Mouse (Mus musculus) neural tube, embryonic 15.5 days (tissue): Measurements from ENCODE around the gene Gsg1l2. TPM values are rescaled to one million over a fixed set of nuclear protein-coding genes. Genes with fewer than 3 reads are reported as not detected.

ENCODE experiments used
- ATAC-seq: fragments of 200-750 bp; cut with Nextera tagmentation; 2 replicates; pipeline ENCODE4 v1.8.0; 2017; ENCODE audit warnings: mild to moderate bottlenecking, moderate TSS enrichment, moderate library complexity; ENCODE audit not compliant: low FRiP score
- H3K27ac ChIP-seq: fragments of 300-500 bp; sonication (generic); replicated peaks from 2 replicates; pipeline ENCODE4 v1.5.1; 2015; ENCODE audit warnings: mild to moderate bottlenecking, inconsistent platforms
- H3K27me3 ChIP-seq: fragments of 300-500 bp; sonication (generic); replicated peaks from 2 replicates; pipeline ENCODE4 v1.6.1; 2015; ENCODE audit warnings: inconsistent platforms
- H3K36me3 ChIP-seq: fragments of 300-500 bp; sonication (generic); 2 replicates; pipeline ENCODE4 v1.6.1; 2015; ENCODE audit warnings: inconsistent platforms
- H3K4me1 ChIP-seq: fragments of 300-500 bp; sonication (generic); 2 replicates; pipeline ENCODE4 v1.6.1; 2015; ENCODE audit warnings: inconsistent platforms
- H3K4me2 ChIP-seq: fragments of 300-500 bp; sonication (generic); 2 replicates; pipeline ENCODE4 v1.6.1; 2015; ENCODE audit warnings: inconsistent platforms, mild to moderate bottlenecking, moderate library complexity
- H3K4me3 ChIP-seq: fragments of 300-500 bp; sonication (generic); replicated peaks from 2 replicates; pipeline ENCODE4 v1.5.1; 2015; ENCODE audit warnings: mild to moderate bottlenecking, inconsistent platforms
- H3K9ac ChIP-seq: fragments of 300-500 bp; sonication (generic); replicated peaks from 2 replicates; pipeline ENCODE4 v1.6.1; 2015; ENCODE audit warnings: mild to moderate bottlenecking, inconsistent platforms
- H3K9me3 ChIP-seq: fragments of 300-500 bp; sonication (generic); replicated peaks from 2 replicates; pipeline ENCODE4 v1.6.1; 2016; ENCODE audit warnings: inconsistent platforms
- WGBS: fragments of 180-500 bp; shearing (Covaris S2); methylation state at CpG from one replicate; pipeline ENCODE4 v1.1.7; 2015; ENCODE audit warnings: mixed read lengths; 5-methylcytosine and 5-hydroxymethylcytosine counted together
- polyA plus RNA-seq: library from polyadenylated mRNA; unstranded; fragments of >200 nt; fragmentation: Nextera tagmentation; extraction: Ambion mirVana; gene quantifications from 2 replicates; pipeline ENCODE4 v1.2.1, GENCODE M21; 2015

Gene Gsg1l2
- 0.20 TPM in 1 of 2 replicates, not detected in the other for polyA plus RNA-seq

DNA sequence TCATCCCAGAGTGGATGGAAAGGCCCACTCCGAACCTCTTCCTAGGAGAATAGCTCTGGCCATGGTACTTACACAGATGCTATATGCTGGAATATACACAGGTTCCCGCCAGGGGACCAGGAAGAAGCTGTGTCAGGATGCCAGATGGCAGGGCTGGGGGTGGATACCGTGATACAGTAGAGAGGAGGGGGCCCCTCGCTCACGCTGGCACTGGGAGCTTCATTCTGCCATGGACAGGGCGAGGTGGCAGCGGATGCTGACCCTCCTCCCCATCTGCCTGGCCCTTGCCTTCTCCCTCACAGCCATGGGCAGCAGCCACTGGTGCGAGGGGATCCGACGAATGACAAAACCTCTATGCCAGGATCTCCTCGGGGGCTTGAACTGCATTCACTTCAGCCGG lies at the start of gene Gsg1l2:
Gsg1l2 (plus strand) TSS at position 230 of the 400 bp plus-strand sequence.
- Histone ChIP-seq H3K27ac (no peak within 1 kb of the TSS), H3K4me3 (no peak within 1 kb of the TSS), H3K27me3 (no peaks in the 10 kb centered on the region), H3K36me3 (no peaks in the 10 kb centered on the region), H3K4me1 (peaks cover 6% of the 10 kb centered on the region; the same call in 1 of the 2 replicates), H3K9ac (no peak within 1 kb of the TSS), H3K9me3 (no peaks in the 10 kb centered on the region), H3K4me2 (no peak within 1 kb of the TSS)
- ATAC-seq, result no peak
- WGBS, result 83% methylated on average over 12 of the region's 12 CpGs

DNA sequence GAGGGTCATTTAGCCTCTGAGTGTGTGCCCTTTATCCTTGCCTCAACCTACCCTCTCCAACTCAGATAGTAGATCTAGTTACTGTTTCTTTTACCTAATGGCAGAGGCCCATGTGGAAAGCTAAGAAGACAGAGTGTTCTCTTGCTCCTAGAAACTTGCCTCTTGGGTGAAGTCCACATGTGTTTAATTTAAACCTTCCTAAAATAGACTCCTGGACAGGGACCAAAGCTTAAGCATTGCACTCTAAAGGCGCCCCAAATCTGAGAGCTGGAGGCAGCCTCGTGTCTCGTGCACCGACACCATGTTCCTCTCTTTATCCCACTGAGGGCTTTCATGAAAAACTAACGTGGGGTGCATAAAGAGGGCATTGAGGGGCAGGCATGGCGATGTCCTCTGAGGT lies 47.3 kb upstream of the Gsg1l2 start:
- ATAC-seq, result no peak
- Histone ChIP-seq H3K27ac (no peak overlapping the region), H3K4me3 (no peak overlapping the region), H3K4me2 (no peak overlapping the region), H3K36me3 (no peaks in the 10 kb centered on the region), H3K4me1 (no peaks in the 10 kb centered on the region), H3K9me3 (no peaks in the 10 kb centered on the region), H3K9ac (no peak overlapping the region), H3K27me3 (no peaks in the 10 kb centered on the region)
- 88% methylated on average over 6 of the region's 6 CpGs for WGBS

DNA sequence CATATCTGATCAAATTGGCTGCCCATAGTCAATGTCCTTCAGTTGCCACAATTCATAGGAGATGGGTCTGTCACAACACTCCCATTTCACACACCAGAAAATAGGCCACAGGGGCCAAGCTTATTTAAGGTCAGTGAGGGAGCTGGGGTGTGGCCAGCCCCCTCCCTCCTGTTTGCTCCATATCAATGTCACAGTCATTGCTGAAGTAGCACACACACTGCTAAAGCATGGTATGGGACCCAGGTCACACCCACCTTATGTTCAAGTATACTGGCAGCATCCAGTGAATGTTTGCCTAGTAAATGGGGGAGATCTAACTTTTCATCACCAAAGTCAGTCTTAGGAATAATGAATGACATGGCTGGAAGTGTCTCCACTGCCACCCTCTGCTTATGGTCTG lies 45.7 kb upstream of the Gsg1l2 start:
- H3K4me3 ChIP-seq, result no peak overlapping the region
- no peaks in the 10 kb centered on the region for H3K4me1 ChIP-seq
- no peak overlapping the region for H3K9ac ChIP-seq
- no peak overlapping the region for H3K27ac ChIP-seq
- H3K27me3 ChIP-seq, result no peaks in the 10 kb centered on the region
- H3K4me2 ChIP-seq, result no peak overlapping the region
- ATAC-seq, result no peak
- H3K9me3 ChIP-seq, result no peaks in the 10 kb centered on the region
- H3K36me3 ChIP-seq, result no peaks in the 10 kb centered on the region

DNA sequence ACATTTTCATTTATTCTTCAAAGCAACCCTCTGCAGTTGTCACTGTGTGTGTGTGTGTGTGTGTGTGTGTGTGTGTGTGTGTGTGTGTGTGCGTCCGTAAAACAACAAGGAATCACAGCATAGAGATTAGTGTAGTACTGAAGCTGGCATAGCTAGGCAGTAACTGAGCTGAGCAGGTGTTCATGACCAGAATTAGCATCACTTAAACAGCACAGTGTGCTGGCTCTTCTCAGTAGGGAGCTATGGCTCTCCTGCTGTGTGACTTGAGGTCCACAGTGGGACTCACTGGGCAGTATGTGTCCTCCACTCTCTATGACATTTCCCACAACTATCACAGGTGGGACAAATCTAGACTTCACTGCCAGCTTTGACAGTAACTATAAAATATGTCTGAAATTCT lies 43.4 kb upstream of the Gsg1l2 start:
- Histone ChIP-seq H3K36me3 (no peaks in the 10 kb centered on the region), H3K27ac (no peak overlapping the region), H3K27me3 (no peaks in the 10 kb centered on the region), H3K4me3 (no peak overlapping the region), H3K9me3 (no peaks in the 10 kb centered on the region), H3K4me2 (no peak overlapping the region), H3K4me1 (no peaks in the 10 kb centered on the region), H3K9ac (no peak overlapping the region)
- ATAC-seq, result no peak
- WGBS, result 100% methylated on average over 2 of the region's 2 CpGs

DNA sequence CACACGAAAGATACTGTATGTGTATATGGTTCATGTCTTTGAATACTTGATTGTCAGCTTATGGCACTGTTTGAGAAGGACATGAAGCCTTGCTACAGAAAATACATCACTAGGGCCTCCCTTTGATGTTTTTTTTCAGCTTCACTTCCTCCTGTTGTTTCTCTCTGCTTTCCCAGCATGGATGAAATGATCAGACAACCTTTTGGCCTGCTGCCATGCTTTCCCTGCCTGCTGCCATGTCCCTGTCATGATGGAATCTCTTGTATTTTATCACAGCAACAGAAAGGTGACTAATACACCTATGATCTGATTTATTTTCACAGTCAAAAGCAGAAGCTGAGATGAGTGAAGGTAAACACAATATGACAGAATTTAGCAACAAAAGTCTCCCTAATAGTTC lies 40.7 kb upstream of the Gsg1l2 start:
- no peak for ATAC-seq
- no peak overlapping the region for H3K4me3 ChIP-seq
- no peak overlapping the region for H3K9ac ChIP-seq

DNA sequence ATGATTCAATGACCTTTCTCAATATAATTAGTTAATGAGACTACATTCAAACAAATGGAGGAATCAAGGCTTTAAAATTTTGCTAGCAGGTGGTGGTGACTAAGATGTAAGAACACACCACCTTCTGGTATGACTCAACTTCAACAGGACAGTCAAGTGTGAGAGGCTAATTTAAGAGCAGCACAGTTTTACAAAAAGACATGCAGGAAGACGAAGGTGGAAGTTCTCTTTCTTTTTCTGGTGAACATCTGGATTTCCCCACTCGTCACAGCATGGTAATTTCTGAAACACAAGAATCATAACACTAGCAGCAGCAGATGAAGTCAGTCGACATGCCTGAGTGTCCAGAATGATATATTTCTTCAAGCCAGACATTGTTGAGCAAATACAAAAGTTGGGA lies 39.8 kb upstream of the Gsg1l2 start:
- Histone ChIP-seq H3K36me3 (no peaks in the 10 kb centered on the region), H3K27ac (no peak overlapping the region), H3K4me2 (no peak overlapping the region), H3K4me1 (no peaks in the 10 kb centered on the region), H3K27me3 (no peaks in the 10 kb centered on the region), H3K9me3 (no peaks in the 10 kb centered on the region), H3K9ac (no peak overlapping the region), H3K4me3 (no peak overlapping the region)
- 75% methylated on average over 3 of the region's 3 CpGs for WGBS
- no peak for ATAC-seq

More for the DNA sequence above, 40.7 kb upstream of the Gsg1l2 start:
- H3K27ac ChIP-seq, result no peak overlapping the region
- H3K4me1 ChIP-seq, result no peaks in the 10 kb centered on the region
- no peaks in the 10 kb centered on the region for H3K36me3 ChIP-seq
- no peak overlapping the region for H3K4me2 ChIP-seq
- H3K9me3 ChIP-seq, result no peaks in the 10 kb centered on the region
- WGBS, result 92% methylated on average over 1 of the region's 1 CpGs
- no peaks in the 10 kb centered on the region for H3K27me3 ChIP-seq

DNA sequence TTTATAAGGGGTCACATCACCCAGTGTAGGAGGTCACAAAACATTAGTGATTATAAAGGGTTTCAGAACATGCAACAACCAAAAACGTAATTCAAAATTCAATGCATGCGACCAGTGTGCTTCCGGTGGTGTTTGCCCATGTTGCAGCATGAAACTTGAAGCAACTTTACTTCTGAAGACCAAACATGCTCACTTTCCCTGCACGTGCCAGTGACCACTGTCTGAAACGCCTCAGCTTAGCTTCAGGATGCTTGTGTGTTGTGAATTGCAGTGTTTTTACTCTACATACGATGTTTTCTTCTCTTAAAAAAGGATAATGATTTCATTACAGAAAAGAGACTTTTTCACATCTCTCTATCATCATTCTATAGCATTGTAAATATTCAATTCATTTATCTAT lies 36.1 kb upstream of the Gsg1l2 start:
- Histone ChIP-seq H3K27me3 (no peaks in the 10 kb centered on the region), H3K36me3 (no peaks in the 10 kb centered on the region), H3K4me2 (no peak overlapping the region), H3K9ac (no peak overlapping the region), H3K27ac (no peak overlapping the region), H3K9me3 (no peaks in the 10 kb centered on the region), H3K4me3 (no peak overlapping the region), H3K4me1 (no peaks in the 10 kb centered on the region)
- no peak for ATAC-seq
- WGBS, result 86% methylated on average over 6 of the region's 6 CpGs

DNA sequence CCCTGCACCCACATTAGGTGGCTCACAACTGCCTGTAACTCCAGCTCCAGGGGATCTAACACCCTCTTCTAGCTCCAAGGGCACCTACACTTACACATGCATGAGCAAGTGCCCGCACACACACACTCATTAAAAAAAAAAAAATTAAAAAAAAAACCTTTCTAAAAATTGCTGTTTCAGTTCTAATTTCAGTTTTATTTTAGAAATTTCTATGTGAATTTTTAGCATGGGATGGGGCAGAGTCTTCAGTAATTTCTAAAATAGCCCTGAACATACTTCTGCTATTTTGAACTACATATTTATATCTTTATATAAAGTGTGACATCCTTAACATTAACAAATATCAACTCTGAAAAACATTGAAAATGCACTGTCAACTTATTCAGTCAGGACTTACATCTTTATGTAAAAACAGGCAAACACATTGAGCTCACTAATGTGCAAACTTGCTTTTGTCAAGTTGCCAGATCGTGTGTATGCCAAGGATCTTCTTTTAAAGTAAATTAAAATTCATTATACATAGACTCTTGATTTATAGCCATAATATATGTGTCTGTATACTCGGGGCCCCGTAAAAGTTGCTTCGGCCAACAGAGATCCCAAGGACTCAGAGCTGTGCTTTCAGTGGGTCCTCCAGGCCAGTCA lies 35.4 kb upstream of the Gsg1l2 start:
- H3K27ac ChIP-seq, result no peak overlapping the region
- no peak for ATAC-seq
- WGBS, result 74% methylated on average over 5 of the region's 5 CpGs
- no peak overlapping the region for H3K9ac ChIP-seq
- no peaks in the 10 kb centered on the region for H3K4me1 ChIP-seq
- H3K27me3 ChIP-seq, result no peaks in the 10 kb centered on the region
- no peaks in the 10 kb centered on the region for H3K36me3 ChIP-seq
- no peaks in the 10 kb centered on the region for H3K9me3 ChIP-seq
- no peak overlapping the region for H3K4me3 ChIP-seq
- no peak overlapping the region for H3K4me2 ChIP-seq

DNA sequence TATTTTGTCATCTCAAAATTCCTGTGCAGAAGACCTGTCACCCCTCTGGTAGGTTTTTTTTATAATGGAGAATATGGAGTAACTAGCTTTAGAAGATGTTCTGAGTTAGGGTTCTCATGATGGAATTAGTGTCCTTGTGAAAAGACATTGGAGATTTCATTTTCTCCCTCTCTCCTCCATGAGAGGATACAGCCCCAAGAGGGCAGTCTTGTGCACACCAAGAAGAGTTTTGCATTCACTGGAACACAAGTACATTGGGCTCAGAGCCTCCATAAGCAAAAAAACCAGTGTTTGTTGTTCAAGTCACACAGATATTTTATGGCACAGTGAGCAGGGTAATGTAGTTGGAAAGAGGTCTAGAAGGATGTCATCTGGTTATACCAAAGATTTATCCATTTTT lies 32.8 kb upstream of the Gsg1l2 start:
- ATAC-seq, result no peak

DNA sequence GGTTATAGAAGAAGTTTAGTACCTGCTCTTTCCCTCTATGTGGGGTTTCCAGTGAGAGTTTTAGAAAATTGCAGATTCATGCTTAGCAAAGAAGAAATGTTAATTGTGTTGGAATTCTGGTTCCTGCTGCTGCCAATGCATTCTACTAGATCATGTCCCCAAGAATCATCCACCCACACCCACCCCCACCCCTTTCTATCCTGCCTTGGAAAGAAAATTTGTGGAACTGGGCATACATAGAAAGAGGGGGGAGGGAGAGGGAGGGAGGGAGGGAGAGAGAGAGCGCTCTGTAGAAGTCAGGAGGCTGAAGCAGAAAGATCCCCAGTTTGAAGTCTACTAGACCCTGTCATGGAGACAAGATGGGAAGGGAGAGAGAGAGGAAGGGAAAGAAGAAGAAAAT lies 18.1 kb upstream of the Gsg1l2 start:
- Histone ChIP-seq H3K27me3 (no peaks in the 10 kb centered on the region), H3K4me3 (no peak overlapping the region), H3K4me2 (no peak overlapping the region), H3K9me3 (no peaks in the 10 kb centered on the region), H3K4me1 (no peaks in the 10 kb centered on the region), H3K27ac (no peak overlapping the region), H3K9ac (no peak overlapping the region), H3K36me3 (no peaks in the 10 kb centered on the region)
- no peak for ATAC-seq
- WGBS, result 100% methylated on average over 1 of the region's 1 CpGs

More for the DNA sequence above, 32.8 kb upstream of the Gsg1l2 start:
- no peak overlapping the region for H3K9ac ChIP-seq
- no peak overlapping the region for H3K4me3 ChIP-seq
- no peak overlapping the region for H3K27ac ChIP-seq
- H3K4me1 ChIP-seq, result no peaks in the 10 kb centered on the region
- H3K4me2 ChIP-seq, result no peak overlapping the region
- no peaks in the 10 kb centered on the region for H3K9me3 ChIP-seq
- H3K36me3 ChIP-seq, result no peaks in the 10 kb centered on the region
- no peaks in the 10 kb centered on the region for H3K27me3 ChIP-seq

DNA sequence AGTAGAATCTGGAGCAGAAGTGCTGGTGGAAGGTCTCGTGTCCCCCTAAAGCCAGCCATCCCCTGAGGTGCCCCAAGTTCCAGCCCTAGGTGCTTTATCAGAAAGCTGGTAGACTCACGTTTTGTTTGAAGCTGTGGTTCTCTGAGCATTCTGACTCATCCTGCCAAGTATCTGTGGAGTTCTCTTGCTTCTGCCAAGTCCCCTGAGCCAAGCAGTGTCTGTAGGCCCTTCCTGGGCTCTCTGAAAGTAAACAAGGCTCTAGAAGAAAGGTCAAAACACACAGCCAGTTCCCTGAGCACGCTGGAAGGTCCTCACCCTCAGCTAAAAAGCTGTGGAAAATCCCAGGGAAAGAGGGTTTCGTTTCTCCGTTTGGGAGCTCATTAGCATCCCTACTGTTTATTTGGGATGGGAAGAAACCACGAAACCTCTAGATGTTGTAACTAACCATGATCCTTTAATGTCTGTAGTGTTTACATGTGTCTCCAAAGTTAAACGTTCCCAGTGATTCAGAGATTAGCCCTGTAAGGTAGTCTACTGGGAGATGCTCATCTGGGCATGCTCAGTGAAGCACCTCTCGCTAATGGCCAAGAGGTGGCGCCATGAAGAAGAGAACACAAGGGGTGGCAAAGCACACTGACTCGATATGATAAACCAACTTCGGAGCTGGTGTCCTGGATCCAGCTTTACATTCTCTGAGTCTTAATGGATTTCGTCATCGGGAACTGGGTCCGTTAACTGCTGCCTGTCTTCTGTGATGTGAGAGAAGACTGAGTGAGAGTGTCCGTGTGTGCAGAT lies 16.8 kb upstream of the Gsg1l2 start:
- Histone ChIP-seq H3K4me1 (no peaks in the 10 kb centered on the region), H3K4me3 (no peak overlapping the region), H3K4me2 (no peak overlapping the region), H3K9me3 (no peaks in the 10 kb centered on the region), H3K36me3 (no peaks in the 10 kb centered on the region), H3K9ac (no peak overlapping the region), H3K27me3 (no peaks in the 10 kb centered on the region), H3K27ac (no peak overlapping the region)
- no peak for ATAC-seq
- WGBS, result 74% methylated on average over 15 of the region's 15 CpGs

DNA sequence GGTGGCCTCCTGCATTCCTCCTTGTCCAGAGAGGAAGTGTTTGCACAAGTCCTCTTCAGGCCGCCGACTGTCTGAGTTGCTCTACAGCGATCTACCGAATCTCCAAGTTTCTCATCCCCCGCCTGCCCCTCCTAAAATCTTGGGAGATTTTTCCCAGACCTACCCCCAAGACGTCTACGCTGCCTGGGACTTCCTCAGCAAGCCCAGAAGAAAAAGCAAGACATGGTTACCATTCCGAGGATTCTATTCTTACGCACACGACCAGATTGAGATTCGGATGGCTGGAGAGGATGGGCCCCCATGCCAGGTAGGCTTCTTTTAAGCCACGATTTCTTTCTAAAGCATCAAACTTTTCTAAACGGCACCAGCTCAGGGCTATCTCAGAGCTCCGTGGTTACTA lies 3.4 kb upstream of the Gsg1l2 start, which contains the start of gene Glp2r:
Glp2r (minus strand) TSS at position 101 of the 400 bp plus-strand sequence.
- no peak for ATAC-seq
- Histone ChIP-seq H3K4me1 (peaks cover 6% of the 10 kb centered on the region; the same call in 1 of the 2 replicates), H3K9me3 (no peaks in the 10 kb centered on the region), H3K36me3 (no peaks in the 10 kb centered on the region), H3K27me3 (no peaks in the 10 kb centered on the region), H3K4me2 (no peak within 1 kb of the TSS), H3K9ac (no peak within 1 kb of the TSS), H3K4me3 (no peak within 1 kb of the TSS), H3K27ac (no peak within 1 kb of the TSS)
- 86% methylated on average over 14 of the region's 14 CpGs for WGBS
